Mouse (Mus musculus): ENCODE data around the gene Fbxl12. TPM values are rescaled to one million over a fixed set of nuclear protein-coding genes. Genes with fewer than 3 reads are reported as not detected.

The Fbxl12 gene
- total RNA-seq, 2 experiments from 2014 or later: 4.7 to 6.0 TPM

- intact Hi-C loops (cut with DNase I): loop anchor here (10.0 kb wide), 1 partner anchor 136 kb away; the partner anchor contains the start of gene Zfp26
- no peak for DNase-seq
These were observed 43.3 kb downstream of the Fbxl12 start for GRCm38 (mm10) chr9:20601270-20601669.

- intact Hi-C loops (cut with DNase I): no loop called here
- DNase-seq: peak; percentile 97 to 98
These were observed 63.4 kb downstream of the Fbxl12 start, which contains the start of gene Zfp846 for GRCm38 (mm10) chr9:20581175-20581634. Zfp846 (plus strand) TSS chr9:20581291.

GRCm38 (mm10) chr9:20576591-20576990, 68.0 kb downstream of the Fbxl12 start:
- no peak for DNase-seq
- intact Hi-C loops (cut with DNase I): no loop called here

- intact Hi-C loops (cut with DNase I): no loop called here
- no peak for DNase-seq
These were observed 73.5 kb downstream of the Fbxl12 start for GRCm38 (mm10) chr9:20571060-20571459.

Other genes with a start within 250 kb of the Fbxl12 start
- 1 to 10 TPM; 7.6 to 9.4 TPM for gene Zfp26, start 184.6 kb downstream of the Fbxl12 start, total RNA-seq (2021)
- 1 to 10 TPM; 6.1 to 8.2 TPM for gene Zfp426, start 152.0 kb downstream of the Fbxl12 start, total RNA-seq (2021)
- 10 to 100 TPM; 14.0 to 16.2 TPM for gene Zfp266, start 123.3 kb downstream of the Fbxl12 start, total RNA-seq (2021)
- 1 to 10 TPM; 2.6 to 3.0 TPM for gene Zfp846, start 63.5 kb downstream of the Fbxl12 start, total RNA-seq (2021)
- gene Ubl5, start 1.9 kb downstream of the Fbxl12 start, total RNA-seq (2021): 100 to 1,000 TPM; 163 to 198 TPM
- gene Pin1, start 7.3 kb upstream of the Fbxl12 start, total RNA-seq (2021): 10 to 100 TPM; 12.6 to 13.4 TPM
- under 1 TPM in 1 of 2 experiments, not detected in 1; 0.13 TPM for gene Olfm2, start 101.6 kb upstream of the Fbxl12 start, total RNA-seq (2021)
- gene Col5a3, start 170.3 kb upstream of the Fbxl12 start, total RNA-seq (2021): 10 to 100 TPM; 26.1 to 33.6 TPM
- under 1 TPM; 0.17 to 0.23 TPM for gene Rdh8, start 173.7 kb upstream of the Fbxl12 start, total RNA-seq (2021)
- 1 to 10 TPM; 1.7 TPM for gene A230050P20Rik, start 223.9 kb upstream of the Fbxl12 start, total RNA-seq (2021)
- gene Angptl6, start 235.0 kb upstream of the Fbxl12 start, total RNA-seq (2021): 1 to 10 TPM; 3.8 to 5.2 TPM
- gene Ppan, start 243.4 kb upstream of the Fbxl12 start, total RNA-seq (2021): 1 to 10 TPM; 6.1 to 8.7 TPM